Mouse (Mus musculus) CH12.LX (cell line): ENCODE data around the gene Qk. TPM values are rescaled to one million over a fixed set of nuclear protein-coding genes. Genes with fewer than 3 reads are reported as not detected.

Experiments
- DNase-seq: peaks from one replicate; pipeline ENCODE4 v3.0.0-alpha.2; 2013; ENCODE audit errors: extremely low read depth
- H3K27ac ChIP-seq: 2 replicates; pipeline ENCODE4 v1.5.1; 2012; ENCODE audit warnings: low read depth, mild to moderate bottlenecking, control low read depth, moderate library complexity; ENCODE audit not compliant: insufficient read depth
- H3K27me3 ChIP-seq: replicated peaks from 2 replicates; pipeline ENCODE3; 2012; ENCODE audit warnings: inconsistent platforms
- H3K36me3 ChIP-seq, 2 experiments: replicated peaks in 1 of 2; 2 replicates each; pipeline versions ENCODE3 to v1.6.1; 2012; ENCODE audit warnings: inconsistent platforms in 1 of 2, low read length in 1 of 2, mild to moderate bottlenecking in 1 of 2, mixed read lengths in 1 of 2, moderate library complexity in 1 of 2; ENCODE audit not compliant: control insufficient read depth in 1 of 2, insufficient read depth in 1 of 2
- H3K4me1 ChIP-seq, 2 experiments: 2 replicates each; pipeline ENCODE4 v1.6.1; 2012; ENCODE audit warnings: inconsistent platforms in 1 of 2, moderate library complexity in 1 of 2; ENCODE audit not compliant: insufficient read depth in 2 of 2, control insufficient read depth in 1 of 2
- H3K4me2 ChIP-seq: 2 replicates; pipeline ENCODE4 v1.6.1; 2012; ENCODE audit warnings: low read depth, mild to moderate bottlenecking, control low read depth; ENCODE audit not compliant: poor library complexity, insufficient read depth, severe bottlenecking
- H3K4me3 ChIP-seq, 3 experiments: fragments of 150-350 bp in 1 of 3; sonication (generic) in 1 of 3; replicated peaks in 1 of 3; 2 replicates each; pipeline versions ENCODE3 to v1.5.1; 2011 to 2012; ENCODE audit warnings: low read depth in 2 of 3, low read length in 2 of 3, mild to moderate bottlenecking in 2 of 3, moderate library complexity in 2 of 3, control low read depth in 1 of 3, improper control_type of control experiment in 1 of 3, inconsistent platforms in 1 of 3, mixed read lengths in 1 of 3; ENCODE audit not compliant: poor library complexity in 1 of 3
- H3K79me2 ChIP-seq: replicated peaks from 2 replicates; pipeline ENCODE4 v1.6.1; 2012; ENCODE audit warnings: mild to moderate bottlenecking, moderate library complexity; ENCODE audit not compliant: control insufficient read depth, poor library complexity, insufficient read depth, severe bottlenecking; ENCODE audit errors: extremely low read depth
- H3K9ac ChIP-seq: 2 replicates; pipeline ENCODE4 v1.6.1; 2012; ENCODE audit warnings: low read depth, mild to moderate bottlenecking, control low read depth, moderate library complexity; ENCODE audit not compliant: insufficient read depth
- H3K9me3 ChIP-seq: replicated peaks from 2 replicates; pipeline ENCODE3; 2012; ENCODE audit warnings: low read length, inconsistent platforms, mixed read lengths
- BHLHE40 ChIP-seq: IDR thresholded peaks from 2 replicates; pipeline ENCODE4 v1.6.1; 2011; ENCODE audit warnings: mild to moderate bottlenecking, low read depth, low read length, improper control_type of control experiment
- CHD1 ChIP-seq: IDR thresholded peaks from 2 replicates; pipeline ENCODE4 v1.6.1; 2012; ENCODE audit warnings: low read depth, low read length, improper control_type of control experiment, inconsistent platforms
- ELF1 ChIP-seq: IDR thresholded peaks from 2 replicates; pipeline ENCODE4 v1.6.1; 2014; ENCODE audit warnings: low read depth, mild to moderate bottlenecking, inconsistent platforms, low read length, improper control_type of control experiment
- ETS1 ChIP-seq: conservative IDR thresholded peaks from 2 replicates; pipeline ENCODE4 v1.6.1; 2012; ENCODE audit warnings: low read depth, mild to moderate bottlenecking, inconsistent platforms, low read length, improper control_type of control experiment, moderate library complexity
- GABPA ChIP-seq: IDR thresholded peaks from 2 replicates; pipeline ENCODE4 v1.6.1; 2012; ENCODE audit warnings: low read depth, low read length, improper control_type of control experiment, inconsistent platforms; ENCODE audit not compliant: insufficient replicate concordance
- HCFC1 ChIP-seq: IDR thresholded peaks from 2 replicates; pipeline ENCODE4 v1.6.1; 2012; ENCODE audit warnings: low read depth, mild to moderate bottlenecking, inconsistent platforms, low read length, improper control_type of control experiment
- IRF4 ChIP-seq: IDR thresholded peaks from 2 replicates; pipeline ENCODE4 v1.6.1; 2014; ENCODE audit warnings: low read depth, mild to moderate bottlenecking, inconsistent platforms, low read length, improper control_type of control experiment
- JUN ChIP-seq: IDR thresholded peaks from 2 replicates; pipeline ENCODE4 v1.6.1; 2011; ENCODE audit warnings: low read depth, mild to moderate bottlenecking, low read length, improper control_type of control experiment, moderate library complexity; ENCODE audit not compliant: insufficient read depth
- JUND ChIP-seq: conservative IDR thresholded peaks from 2 replicates; pipeline ENCODE4 v1.6.1; 2011; ENCODE audit warnings: low read depth, low read length, improper control_type of control experiment
- MEF2A ChIP-seq: IDR thresholded peaks from 2 replicates; pipeline ENCODE4 v1.6.1; 2014; ENCODE audit warnings: low read depth, mild to moderate bottlenecking, inconsistent platforms, low read length, improper control_type of control experiment, borderline replicate concordance
- RAD21 ChIP-seq: IDR thresholded peaks from 2 replicates; pipeline ENCODE4 v1.6.1; 2011; ENCODE audit warnings: low read depth, mild to moderate bottlenecking, low read length, improper control_type of control experiment, moderate library complexity
- TBP ChIP-seq: conservative IDR thresholded peaks from 2 replicates; pipeline ENCODE4 v1.6.1; 2011; ENCODE audit warnings: low read depth, low read length, improper control_type of control experiment
- dilution Hi-C: fragments of 300-500 bp; cut with MboI; formaldehyde crosslinking; loops from 2 replicates; pipeline ENCODE4 v1.14.3; 2020; ENCODE audit warnings: low sequenced_read_pairs; ENCODE audit not compliant: extremely low pct_unique_long_range_greater_than_20kb, extremely low pct_ligation_motif_present
- in situ Hi-C: fragments of 300-500 bp; cut with MboI; formaldehyde crosslinking; loops from 3 replicates; pipeline ENCODE4 v1.14.3; 2019; ENCODE audit warnings: low sequenced_read_pairs, low pct_ligation_motif_present, low pct_unique_long_range_greater_than_20kb, mixed read lengths
- polyA plus RNA-seq: library from polyadenylated mRNA; unstranded; fragments of >175 nt; gene quantifications from 2 replicates; pipeline ENCODE4 v1.2.1, GENCODE M21; 2012; ENCODE audit warnings: low read depth; ENCODE audit not compliant: insufficient read length
- total RNA-seq, 2 experiments: library from RNA; depleted of rRNA; stranded (reverse); fragments of 300-350 nt in 1 of 2; fragments of >200 nt in 1 of 2; gene quantifications; 2 replicates each; pipeline ENCODE4 v1.2.3; 2012 to 2014

Gene Qk
- total and polyA plus RNA-seq, 3 experiments, result 22.2 to 51.4 (median 29.3) TPM

DNA sequence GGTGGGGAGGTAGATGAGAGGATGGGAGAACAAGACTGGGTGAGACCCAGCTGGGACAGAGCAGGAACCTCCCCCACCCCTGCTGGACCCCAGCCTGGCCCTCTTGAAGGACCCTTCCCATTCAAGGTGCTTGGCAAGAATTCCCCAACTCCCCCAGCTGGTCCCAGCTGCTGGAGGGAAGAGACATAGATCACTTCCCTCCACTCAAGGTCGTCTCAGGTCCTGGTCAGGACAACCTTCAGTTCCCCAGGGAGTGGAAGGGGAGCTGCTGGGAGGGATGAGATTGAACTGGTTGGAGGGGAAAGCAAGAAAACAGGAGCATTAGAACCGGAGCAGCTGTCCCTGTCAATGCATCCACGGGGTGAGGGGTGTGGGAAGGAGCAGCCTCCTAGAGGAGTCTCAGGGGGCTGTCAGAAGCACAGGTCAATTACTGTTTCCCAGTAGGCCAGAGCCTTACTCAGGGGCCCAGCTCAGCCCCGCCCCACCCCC lies 10.5 kb downstream of the Qk start:
- in situ Hi-C loops, result loop anchor here (25.0 kb wide), 2 partner anchors 222 to 422 kb away; no protein-coding TSS in a partner anchor
- no peak overlapping the region for H3K4me3 ChIP-seq
- H3K79me2 ChIP-seq, result peaks cover 27% of the 10 kb centered on the region
- no peak overlapping the region for H3K27ac ChIP-seq
- no peak for DNase-seq
- H3K9me3 ChIP-seq, result no peaks in the 10 kb centered on the region
- H3K9ac ChIP-seq, result no peak overlapping the region
- peaks cover 4 to 43% of the 10 kb centered on the region in 2 experiments; a peak in 3 of 4 replicates for H3K4me1 ChIP-seq
- TF ChIP-seq TBP (no peak), HCFC1 (no peak), GABPA (no peak), ELF1 (no peak), BHLHE40 (no peak), JUN (no peak), ETS1 (no peak), MEF2A (no peak), IRF4 (no peak)
- TF ChIP-seq, all 38 proteins: peak for 0
- dilution Hi-C loops, result no loop called here
- Histone ChIP-seq H3K4me2 (no peak overlapping the region), H3K36me3 (no peaks in the 10 kb centered on the region), H3K27me3 (no peaks in the 10 kb centered on the region)

DNA sequence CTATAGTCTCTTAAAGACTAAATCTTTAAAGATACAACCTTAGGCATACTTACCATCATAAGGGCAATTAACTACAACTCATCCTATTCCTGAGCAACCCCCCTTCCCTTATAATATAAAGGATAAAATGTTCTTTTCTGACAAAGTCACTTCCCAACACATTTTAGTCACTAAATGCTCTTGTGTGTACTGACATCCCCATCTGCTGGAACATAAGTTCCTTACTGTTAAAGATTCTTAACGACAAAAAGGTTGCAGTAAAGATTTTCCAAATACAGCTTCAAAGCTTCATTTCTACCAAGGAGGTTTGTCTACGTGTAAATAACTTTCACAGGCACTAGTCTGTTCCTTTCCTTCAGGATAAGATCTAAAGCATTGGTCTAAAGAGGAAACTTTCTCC lies 13.2 kb downstream of the Qk start:
- H3K9ac ChIP-seq, result no peak overlapping the region
- peaks cover 28% of the 10 kb centered on the region for H3K79me2 ChIP-seq
- H3K9me3 ChIP-seq, result no peaks in the 10 kb centered on the region
- H3K27ac ChIP-seq, result no peak overlapping the region
- DNase-seq, result no peak
- in situ Hi-C loops, result loop anchor here (25.0 kb wide), 2 partner anchors 219 to 419 kb away; no protein-coding TSS in a partner anchor
- no peak overlapping the region for H3K4me3 ChIP-seq
- no peaks in the 10 kb centered on the region for H3K27me3 ChIP-seq
- H3K4me1 ChIP-seq, result peaks cover 4 to 29% of the 10 kb centered on the region in 2 experiments; a peak in 3 of 4 replicates
- dilution Hi-C loops, result no loop called here
- H3K4me2 ChIP-seq, result no peak overlapping the region
- TF ChIP-seq JUND (no peak), CHD1 (no peak), BHLHE40 (no peak), RAD21 (no peak; the same call in 1 of the 2 replicates), GABPA (no peak)
- TF ChIP-seq, all 38 proteins: peak for 0
- H3K36me3 ChIP-seq, result no peaks in the 10 kb centered on the region
